Mouse (Mus musculus) skeletal muscle tissue, postnatal 0 days (tissue): ENCODE data around the gene Tnk2. TPM values are rescaled to one million over a fixed set of nuclear protein-coding genes. Genes with fewer than 3 reads are reported as not detected.

Experiments
- polyA plus RNA-seq: library from polyadenylated mRNA; unstranded; fragments of >200 nt; fragmentation: Nextera tagmentation; extraction: Ambion mirVana; gene quantifications from 2 replicates; pipeline ENCODE4 v1.2.1, GENCODE M21; 2015

The Tnk2 gene
- polyA plus RNA-seq: 14.7 and 16.7 TPM in 2 replicates

DNA sequence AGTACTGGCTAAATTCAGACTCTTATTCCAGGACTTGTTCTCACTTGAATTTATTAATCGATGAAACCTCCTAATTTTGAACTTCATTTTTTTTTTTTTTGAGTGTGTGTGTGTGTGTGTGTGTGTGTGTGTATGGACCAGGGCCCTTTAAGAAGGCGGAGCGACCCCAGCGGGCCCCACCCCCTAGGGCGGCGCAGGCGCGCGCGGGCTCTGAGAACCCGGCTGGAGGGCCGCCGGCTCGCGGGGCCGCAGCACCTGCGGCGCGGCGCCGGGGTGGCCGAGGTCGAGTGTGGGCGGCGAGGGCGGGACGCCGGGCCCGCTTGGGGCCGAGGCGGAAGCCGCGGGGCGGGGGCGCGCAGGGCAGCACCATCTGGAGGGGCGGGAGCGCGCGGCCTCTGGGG, at the start of gene Tnk2:
Tnk2 (plus strand) TSS at position 214 of the 401 bp plus-strand sequence.

GRCm38 (mm10) chr16:32608712-32609400, 34.8 kb upstream of the Tnk2 start, which contains the start of gene Tfrc:
TSS of gene Tfrc (plus strand) at chr16:32608920.

Other genes with a start within 250 kb of the Tnk2 start
- gene Tm4sf19, start 243.4 kb upstream of the Tnk2 start, polyA plus RNA-seq: not detected in 2 replicates
- 13.1 and 15.3 TPM in 2 replicates for gene Tctex1d2, start 224.2 kb upstream of the Tnk2 start, polyA plus RNA-seq
- 43.1 and 43.9 TPM in 2 replicates for gene Pcyt1a, start 213.0 kb upstream of the Tnk2 start, polyA plus RNA-seq
- gene Slc51a, start 156.0 kb upstream of the Tnk2 start, polyA plus RNA-seq: 0.09 and 0.23 TPM in 2 replicates
- gene Zdhhc19, start 147.6 kb upstream of the Tnk2 start, polyA plus RNA-seq: not detected in 2 replicates
- gene Tfrc, start 35.0 kb upstream of the Tnk2 start, polyA plus RNA-seq: 37.9 and 40.3 TPM in 2 replicates
- gene Muc4, start 92.0 kb downstream of the Tnk2 start, polyA plus RNA-seq: 0.12 TPM in 2 replicates
- gene Muc20, start 153.6 kb downstream of the Tnk2 start, polyA plus RNA-seq: 0.26 and 0.28 TPM in 2 replicates
- gene Smbd1, start 166.6 kb downstream of the Tnk2 start, polyA plus RNA-seq: not detected in 2 replicates
- 136 and 145 TPM in 2 replicates for gene Fyttd1, start 233.6 kb downstream of the Tnk2 start, polyA plus RNA-seq
- 17.1 and 20.5 TPM in 2 replicates for gene Rubcn, start 233.9 kb downstream of the Tnk2 start, polyA plus RNA-seq